Mouse (Mus musculus) layer of hippocampus, postnatal 14 days (tissue): ENCODE measurements at regions not wholly inside any gene's neighbourhood (a gene's known extent, or its start where the extent isn't known, plus 50 kb on each side); places are given as distances from the start of the nearest gene placed in this dataset.
A peak's percentile ranks its signal among the peaks of the same experiment; 100 is the strongest.

ENCODE experiments used
- DNase-seq, 2 experiments: peaks; one replicate each; pipeline ENCODE4 v3.0.0; 2021 to 2022; ENCODE audit warnings: low spot score in 2 of 2, mixed read lengths in 1 of 2

- no peak for DNase-seq
Measured at GRCm38 (mm10) chr6:99945691-99946090, 219.5 kb upstream of the Prok2 start.

GRCm38 (mm10) chr6:99942958-99943357, 216.8 kb upstream of the Prok2 start:
- no peak for DNase-seq

GRCm38 (mm10) chr6:99940118-99940517, 213.9 kb upstream of the Prok2 start:
- no peak for DNase-seq

- no peak for DNase-seq
Measured at GRCm38 (mm10) chr6:99939382-99939781, 213.2 kb upstream of the Prok2 start.

- DNase-seq = no peak
Measured at GRCm38 (mm10) chr6:99938949-99939348, 212.8 kb upstream of the Prok2 start.

GRCm38 (mm10) chr6:99936716-99937115, 210.5 kb upstream of the Prok2 start:
- DNase-seq = no peak

GRCm38 (mm10) chr6:99935373-99935772, 209.2 kb upstream of the Prok2 start:
- no peak for DNase-seq

GRCm38 (mm10) chr6:99934394-99934793, 208.2 kb upstream of the Prok2 start:
- no peak for DNase-seq

GRCm38 (mm10) chr6:99933404-99933803, 207.2 kb upstream of the Prok2 start:
- no peak for DNase-seq

GRCm38 (mm10) chr6:99932923-99933322, 206.7 kb upstream of the Prok2 start:
- DNase-seq = peak in 1 of 2 experiments; percentile 40

GRCm38 (mm10) chr6:99932405-99932804, 206.2 kb upstream of the Prok2 start:
- DNase-seq = peak in 1 of 2 experiments; percentile 18

- no peak for DNase-seq
Measured at GRCm38 (mm10) chr6:99931588-99931987, 205.4 kb upstream of the Prok2 start.

- no peak for DNase-seq
Measured at GRCm38 (mm10) chr6:99930316-99930715, 204.1 kb upstream of the Prok2 start.

- DNase-seq = no peak
Measured at GRCm38 (mm10) chr6:99927933-99928555, 201.9 kb upstream of the Prok2 start.

GRCm38 (mm10) chr6:99924181-99924580, 198.0 kb upstream of the Prok2 start:
- no peak for DNase-seq

- DNase-seq = no peak
Measured at GRCm38 (mm10) chr6:99921966-99922365, 195.8 kb upstream of the Prok2 start.

GRCm38 (mm10) chr6:99919816-99920562, 193.8 kb upstream of the Prok2 start:
- DNase-seq = no peak

GRCm38 (mm10) chr6:99918351-99918750, 192.2 kb upstream of the Prok2 start:
- no peak for DNase-seq

GRCm38 (mm10) chr6:99909921-99910320, 183.7 kb upstream of the Prok2 start:
- DNase-seq = no peak

GRCm38 (mm10) chr6:99909459-99909858, 183.3 kb upstream of the Prok2 start:
- no peak for DNase-seq

- no peak for DNase-seq
Measured at GRCm38 (mm10) chr6:99908066-99908465, 181.9 kb upstream of the Prok2 start.

GRCm38 (mm10) chr6:99905194-99905593, 179.0 kb upstream of the Prok2 start:
- DNase-seq = no peak

- peak; percentile 40 to 66 for DNase-seq
Measured at GRCm38 (mm10) chr6:99904607-99905006, 178.4 kb upstream of the Prok2 start.
